Mouse (Mus musculus): ENCODE measurements around the gene Pih1d1. TPM values are rescaled to one million over a fixed set of nuclear protein-coding genes. Genes with fewer than 3 reads are reported as not detected.

Gene Pih1d1
- total and polyA plus RNA-seq, 2 experiments from 2014 or later: 56.3 to 152 TPM

GRCm38 (mm10) chr7:45182606-45183005, 28.5 kb downstream of the Pih1d1 start:
- Histone ChIP-seq H3K9me3 (replicated peaks; ENCODE audit: control insufficient read depth, low read length) (no peaks in the 10 kb centered on the region), H3K36me3 (replicated peaks; ENCODE audit: control insufficient read depth, insufficient read depth, low read length) (no peaks in the 10 kb centered on the region), H3K4me2 (ENCODE audit: low read depth, low read length) (peak overlapping the region; percentile 60), H3K4me3 (ENCODE audit: low read depth, low read length) (peak overlapping the region; percentile 31), H3K9ac (replicated peaks; ENCODE audit: low read depth, low read length) (no peak overlapping the region), H3K27ac (ENCODE audit: low read depth) (no peak overlapping the region), H3K4me1 (ENCODE audit: control insufficient read depth, insufficient read depth) (0 out of 2 replicates have a peak, but pooled peaks cover 7% of the 10 kb centered on the region), H3K27me3 (ENCODE audit: control insufficient read depth, insufficient read depth, low read length) (peaks cover 98% of the 10 kb centered on the region)
- 9% methylated on average over 11 of the region's 11 CpGs for whole genome bisulfite sequencing
- ATAC-seq (ENCODE audit: insufficient read depth, low read depth): peak; percentile 18; the same call in 1 of the 2 replicates
- DNase-seq (ENCODE audit: low spot score): no peak
- TF ChIP-seq EP300 (IDR thresholded peaks at IDR 0.05; ENCODE audit: low read depth) (no peak), CTCF (IDR thresholded peaks at IDR 0.05; ENCODE audit: low read depth) (no peak)

- Histone ChIP-seq H3K9ac (replicated peaks; ENCODE audit: low read depth, low read length) (no peak overlapping the region), H3K27ac (ENCODE audit: low read depth) (no peak overlapping the region), H3K4me1 (ENCODE audit: control insufficient read depth, insufficient read depth) (0 out of 2 replicates have a peak, but pooled peaks cover 7% of the 10 kb centered on the region), H3K36me3 (replicated peaks; ENCODE audit: control insufficient read depth, insufficient read depth, low read length) (no peaks in the 10 kb centered on the region), H3K9me3 (replicated peaks; ENCODE audit: control insufficient read depth, low read length) (no peaks in the 10 kb centered on the region), H3K4me3 (ENCODE audit: low read depth, low read length) (no peak overlapping the region), H3K27me3 (ENCODE audit: control insufficient read depth, insufficient read depth, low read length) (peaks cover 92% of the 10 kb centered on the region), H3K4me2 (ENCODE audit: low read depth, low read length) (no peak overlapping the region)
- no peak for DNase-seq (ENCODE audit: low spot score)
- 68% methylated on average over 7 of the region's 7 CpGs for WGBS
- ATAC-seq (ENCODE audit: insufficient read depth, low read depth): no peak
- TF ChIP-seq EP300 (IDR thresholded peaks at IDR 0.05; ENCODE audit: low read depth) (no peak), CTCF (IDR thresholded peaks at IDR 0.05; ENCODE audit: low read depth) (no peak)
Observed at GRCm38 (mm10) chr7:45183672-45184071, 29.6 kb downstream of the Pih1d1 start.

GRCm38 (mm10) chr7:45185921-45186320, 31.8 kb downstream of the Pih1d1 start:
- 69% methylated on average over 7 of the region's 7 CpGs for WGBS
- Histone ChIP-seq H3K9ac (replicated peaks; ENCODE audit: low read depth, low read length) (no peak overlapping the region), H3K4me3 (ENCODE audit: low read depth, low read length) (no peak overlapping the region), H3K36me3 (replicated peaks; ENCODE audit: control insufficient read depth, insufficient read depth, low read length) (no peaks in the 10 kb centered on the region), H3K9me3 (replicated peaks; ENCODE audit: control insufficient read depth, low read length) (no peaks in the 10 kb centered on the region), H3K27ac (ENCODE audit: low read depth) (no peak overlapping the region), H3K4me2 (ENCODE audit: low read depth, low read length) (no peak overlapping the region), H3K27me3 (ENCODE audit: control insufficient read depth, insufficient read depth, low read length) (peaks cover 82% of the 10 kb centered on the region), H3K4me1 (ENCODE audit: control insufficient read depth, insufficient read depth) (0 out of 2 replicates have a peak, but pooled peaks cover 7% of the 10 kb centered on the region)
- no peak for TF ChIP-seq EP300 (IDR thresholded peaks at IDR 0.05; ENCODE audit: low read depth)
- no peak for TF ChIP-seq CTCF (IDR thresholded peaks at IDR 0.05; ENCODE audit: low read depth)
- ATAC-seq (ENCODE audit: insufficient read depth, low read depth) (no peak), DNase-seq (ENCODE audit: low spot score) (no peak)

- 51% methylated on average over 16 of the region's 16 CpGs for WGBS
- Histone ChIP-seq H3K4me2 (ENCODE audit: low read depth, low read length) (no peak overlapping the region), H3K4me3 (ENCODE audit: low read depth, low read length) (no peak overlapping the region), H3K9me3 (replicated peaks; ENCODE audit: control insufficient read depth, low read length) (no peaks in the 10 kb centered on the region), H3K4me1 (ENCODE audit: control insufficient read depth, insufficient read depth) (no peaks in the 10 kb centered on the region), H3K27me3 (ENCODE audit: control insufficient read depth, insufficient read depth, low read length) (peaks cover 45% of the 10 kb centered on the region), H3K27ac (ENCODE audit: low read depth) (no peak overlapping the region), H3K9ac (replicated peaks; ENCODE audit: low read depth, low read length) (no peak overlapping the region), H3K36me3 (replicated peaks; ENCODE audit: control insufficient read depth, insufficient read depth, low read length) (no peaks in the 10 kb centered on the region)
- ATAC-seq (ENCODE audit: insufficient read depth, low read depth): no peak
- no peak for TF ChIP-seq CTCF (IDR thresholded peaks at IDR 0.05; ENCODE audit: low read depth)
- no peak for TF ChIP-seq EP300 (IDR thresholded peaks at IDR 0.05; ENCODE audit: low read depth)
- no peak for DNase-seq (ENCODE audit: low spot score)
Observed at GRCm38 (mm10) chr7:45189600-45189999, 35.5 kb downstream of the Pih1d1 start.

- no peak for TF ChIP-seq EP300 (IDR thresholded peaks at IDR 0.05; ENCODE audit: low read depth)
- TF ChIP-seq CTCF (IDR thresholded peaks at IDR 0.05; ENCODE audit: low read depth): no peak
- WGBS: 90% methylated on average over 6 of the region's 6 CpGs
- Histone ChIP-seq H3K4me3 (ENCODE audit: low read depth, low read length) (no peak overlapping the region), H3K36me3 (replicated peaks; ENCODE audit: control insufficient read depth, insufficient read depth, low read length) (no peaks in the 10 kb centered on the region), H3K9me3 (replicated peaks; ENCODE audit: control insufficient read depth, low read length) (no peaks in the 10 kb centered on the region), H3K27me3 (ENCODE audit: control insufficient read depth, insufficient read depth, low read length) (peaks cover 39% of the 10 kb centered on the region), H3K4me2 (ENCODE audit: low read depth, low read length) (no peak overlapping the region), H3K27ac (ENCODE audit: low read depth) (no peak overlapping the region), H3K4me1 (ENCODE audit: control insufficient read depth, insufficient read depth) (0 out of 2 replicates have a peak, but pooled peaks cover under 1% of the 10 kb centered on the region), H3K9ac (replicated peaks; ENCODE audit: low read depth, low read length) (no peak overlapping the region)
- no peak for DNase-seq (ENCODE audit: low spot score)
- ATAC-seq (ENCODE audit: insufficient read depth, low read depth): no peak
Observed at GRCm38 (mm10) chr7:45190186-45190585, 36.1 kb downstream of the Pih1d1 start.

GRCm38 (mm10) chr7:45191161-45191560, 37.1 kb downstream of the Pih1d1 start:
- Histone ChIP-seq H3K27me3 (ENCODE audit: control insufficient read depth, insufficient read depth, low read length) (peaks cover 32% of the 10 kb centered on the region), H3K9ac (replicated peaks; ENCODE audit: low read depth, low read length) (no peak overlapping the region), H3K36me3 (replicated peaks; ENCODE audit: control insufficient read depth, insufficient read depth, low read length) (no peaks in the 10 kb centered on the region), H3K4me2 (ENCODE audit: low read depth, low read length) (no peak overlapping the region), H3K4me3 (ENCODE audit: low read depth, low read length) (no peak overlapping the region), H3K27ac (ENCODE audit: low read depth) (no peak overlapping the region), H3K4me1 (ENCODE audit: control insufficient read depth, insufficient read depth) (peaks cover 7% of the 10 kb centered on the region; the same call in 1 of the 2 replicates), H3K9me3 (replicated peaks; ENCODE audit: control insufficient read depth, low read length) (no peaks in the 10 kb centered on the region)
- TF ChIP-seq CTCF (IDR thresholded peaks at IDR 0.05; ENCODE audit: low read depth) (no peak), EP300 (IDR thresholded peaks at IDR 0.05; ENCODE audit: low read depth) (no peak)
- 53% methylated on average over 2 of the region's 2 CpGs for WGBS
- DNase-seq (ENCODE audit: low spot score) (no peak), ATAC-seq (ENCODE audit: insufficient read depth, low read depth) (no peak)

Data from heart, postnatal 0 days (tissue).